Mouse (Mus musculus) small intestine, adult 2 months (tissue): ENCODE measurements around the gene Vdac2. TPM values are rescaled to one million over a fixed set of nuclear protein-coding genes. Genes with fewer than 3 reads are reported as not detected.

Experiments
- H3K27ac ChIP-seq: fragments of 200-500 bp; 2 replicates; pipeline ENCODE4 v1.5.1; 2012; ENCODE audit warnings: low read depth, low read length, control low read depth, inconsistent platforms; ENCODE audit not compliant: insufficient read depth
- H3K27me3 ChIP-seq: fragments of 200-500 bp; 2 replicates; pipeline ENCODE4 v1.6.1; 2012; ENCODE audit warnings: mild to moderate bottlenecking, moderate library complexity, low read length, inconsistent platforms; ENCODE audit not compliant: control insufficient read depth, insufficient read depth
- H3K36me3 ChIP-seq: fragments of 200-500 bp; 2 replicates; pipeline ENCODE4 v1.6.1; 2012; ENCODE audit warnings: mild to moderate bottlenecking, low read length, control low read depth, inconsistent platforms; ENCODE audit not compliant: control insufficient read depth, insufficient read depth
- H3K4me1 ChIP-seq: fragments of 200-500 bp; 2 replicates; pipeline ENCODE4 v1.6.1; 2012; ENCODE audit warnings: low read length, inconsistent platforms, mixed read lengths; ENCODE audit not compliant: control insufficient read depth, insufficient read depth, insufficient read length
- H3K4me3 ChIP-seq: fragments of 200-500 bp; 2 replicates; pipeline ENCODE4 v1.5.1; 2012; ENCODE audit warnings: low read depth, mild to moderate bottlenecking, control low read depth, inconsistent platforms, low read length, moderate library complexity
- CTCF ChIP-seq: fragments of 200-500 bp; IDR thresholded peaks from 2 replicates; pipeline ENCODE4 v1.5.1; 2012; ENCODE audit warnings: low read depth, mild to moderate bottlenecking, control low read depth, inconsistent platforms, low read length, moderate library complexity, mixed read lengths; ENCODE audit not compliant: insufficient replicate concordance, insufficient read length; ENCODE audit errors: extremely low read depth
- POLR2A ChIP-seq: fragments of 200-500 bp; IDR thresholded peaks from 2 replicates; pipeline ENCODE4 v1.6.1; 2012; ENCODE audit warnings: low read depth, mild to moderate bottlenecking, control low read depth, inconsistent platforms, low read length, moderate library complexity
- WGBS: fragments of 180-500 bp; shearing (Covaris S2); methylation state at CpG from one replicate; pipeline ENCODE4 v1.1.7; 2018; 5-methylcytosine and 5-hydroxymethylcytosine counted together
- polyA plus RNA-seq: library from polyadenylated mRNA; depleted of rRNA; stranded (reverse); fragments of >200 nt; gene quantifications from 2 replicates; pipeline ENCODE4 v1.2.3, GENCODE M21; 2012

Vdac2 gene
- polyA plus RNA-seq, 1 experiment = 371 TPM

DNA sequence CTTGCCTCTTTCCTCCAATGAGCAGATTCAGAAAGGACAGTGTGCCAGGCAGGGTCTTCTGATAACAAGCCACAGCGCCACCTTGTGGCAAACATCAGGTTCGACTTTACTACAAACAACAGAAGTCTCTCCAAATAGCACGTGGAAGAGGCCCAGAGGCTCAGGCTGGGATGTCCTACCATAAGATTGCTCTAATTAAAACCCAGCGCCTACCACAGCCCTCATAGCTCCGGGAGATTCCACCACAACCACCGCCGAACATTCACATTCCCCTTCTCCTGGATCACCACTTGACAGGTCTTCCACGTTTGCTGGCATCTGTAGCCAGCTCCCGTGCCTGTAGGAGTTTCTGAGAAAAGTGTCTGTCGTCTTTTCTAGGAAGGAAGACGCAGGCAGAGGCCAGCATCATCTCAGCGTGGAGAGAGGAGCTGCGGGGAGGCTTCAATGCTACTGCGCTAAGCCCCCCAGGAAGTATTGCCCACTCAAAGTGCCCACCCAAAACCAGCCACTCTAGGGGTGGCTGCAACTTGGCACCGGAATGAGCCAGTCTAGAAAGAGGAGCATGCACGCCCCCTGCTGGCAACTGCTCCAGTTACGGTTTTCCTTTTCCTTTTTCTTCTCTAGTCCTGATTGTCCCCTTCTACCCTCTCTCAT is 28.5 kb downstream of the Vdac2 start:
- Histone ChIP-seq H3K36me3 (no peaks in the 10 kb centered on the region), H3K27me3 (no peaks in the 10 kb centered on the region), H3K4me3 (peak overlapping the region; percentile 40), H3K4me1 (peaks cover 4% of the 10 kb centered on the region; the same call in 1 of the 2 replicates), H3K27ac (no peak overlapping the region)
- 8% methylated on average over 17 of the region's 17 CpGs for WGBS
- no peak; the same call in 1 of the 2 replicates for TF ChIP-seq POLR2A
- peak; percentile 67; the same call in 1 of the 2 replicates for TF ChIP-seq CTCF

DNA sequence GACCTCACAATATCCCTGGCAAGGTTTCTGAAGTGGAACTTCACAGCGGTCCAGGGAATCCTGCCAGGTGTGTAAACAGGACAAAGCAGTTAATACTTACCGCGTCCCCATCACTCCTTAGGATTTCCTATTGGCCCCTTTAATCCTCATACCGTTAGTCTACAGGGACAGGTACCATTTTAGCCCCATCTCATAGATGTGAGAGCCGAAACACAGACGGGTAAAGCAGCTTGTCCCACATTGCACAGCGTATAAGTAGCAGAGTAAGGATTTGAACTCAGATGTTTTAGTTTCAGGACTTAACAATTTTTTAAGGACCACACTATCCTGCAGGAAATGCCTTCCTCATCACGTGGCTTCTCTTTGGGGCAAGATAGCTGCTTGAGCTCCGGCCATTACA is 29.2 kb downstream of the Vdac2 start:
- WGBS = 46% methylated on average over 9 of the region's 9 CpGs
- Histone ChIP-seq H3K27ac (no peak overlapping the region), H3K27me3 (no peaks in the 10 kb centered on the region), H3K36me3 (no peaks in the 10 kb centered on the region), H3K4me1 (peaks cover 4% of the 10 kb centered on the region; the same call in 1 of the 2 replicates), H3K4me3 (no peak overlapping the region)
- TF ChIP-seq POLR2A = no peak
- TF ChIP-seq CTCF = no peak

DNA sequence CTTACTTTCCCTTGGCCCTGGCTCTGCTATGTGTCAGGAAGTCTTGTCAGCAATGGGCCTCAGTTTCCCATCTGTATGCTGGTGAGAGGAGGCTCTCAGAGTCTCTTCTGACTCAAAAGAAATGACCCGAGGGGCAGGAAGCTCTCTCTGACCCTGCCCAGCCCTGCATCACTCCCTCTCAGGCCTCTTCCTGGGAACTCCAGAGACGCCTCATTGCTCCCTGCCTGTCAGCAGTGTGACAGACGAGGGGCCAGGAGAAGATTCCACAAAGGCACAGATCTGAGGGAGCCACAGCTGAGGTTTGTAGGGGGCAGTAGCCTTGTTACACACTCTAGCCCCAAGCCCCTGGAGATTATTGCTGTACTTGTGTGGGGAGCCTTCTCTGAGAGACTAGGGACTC is 30.9 kb downstream of the Vdac2 start:
- no peak overlapping the region for H3K4me3 ChIP-seq
- no peaks in the 10 kb centered on the region for H3K27me3 ChIP-seq
- TF ChIP-seq CTCF = no peak
- TF ChIP-seq POLR2A = no peak
- WGBS = 89% methylated on average over 3 of the region's 3 CpGs
- H3K4me1 ChIP-seq = peaks cover 4% of the 10 kb centered on the region; the same call in 1 of the 2 replicates
- no peak overlapping the region for H3K27ac ChIP-seq
- H3K36me3 ChIP-seq = no peaks in the 10 kb centered on the region

- no peaks in the 10 kb centered on the region for H3K27me3 ChIP-seq
- no peak for TF ChIP-seq CTCF
- TF ChIP-seq POLR2A = no peak
- WGBS = 89% methylated on average over 14 of the region's 14 CpGs
- no peak overlapping the region for H3K27ac ChIP-seq
- no peak overlapping the region for H3K4me3 ChIP-seq
- no peaks in the 10 kb centered on the region for H3K36me3 ChIP-seq
- peaks cover 4% of the 10 kb centered on the region; the same call in 1 of the 2 replicates for H3K4me1 ChIP-seq
Observed at GRCm38 (mm10) chr14:21856886-21857285, 31.8 kb downstream of the Vdac2 start.

- no peak overlapping the region for H3K4me3 ChIP-seq
- TF ChIP-seq CTCF = no peak
- TF ChIP-seq POLR2A = no peak
- WGBS = 30% methylated on average over 7 of the region's 7 CpGs
- no peaks in the 10 kb centered on the region for H3K27me3 ChIP-seq
- H3K4me1 ChIP-seq = peaks cover 3% of the 10 kb centered on the region; the same call in 1 of the 2 replicates
- H3K27ac ChIP-seq = no peak overlapping the region
- no peaks in the 10 kb centered on the region for H3K36me3 ChIP-seq
Observed at GRCm38 (mm10) chr14:21866291-21866690, 41.3 kb downstream of the Vdac2 start.

DNA sequence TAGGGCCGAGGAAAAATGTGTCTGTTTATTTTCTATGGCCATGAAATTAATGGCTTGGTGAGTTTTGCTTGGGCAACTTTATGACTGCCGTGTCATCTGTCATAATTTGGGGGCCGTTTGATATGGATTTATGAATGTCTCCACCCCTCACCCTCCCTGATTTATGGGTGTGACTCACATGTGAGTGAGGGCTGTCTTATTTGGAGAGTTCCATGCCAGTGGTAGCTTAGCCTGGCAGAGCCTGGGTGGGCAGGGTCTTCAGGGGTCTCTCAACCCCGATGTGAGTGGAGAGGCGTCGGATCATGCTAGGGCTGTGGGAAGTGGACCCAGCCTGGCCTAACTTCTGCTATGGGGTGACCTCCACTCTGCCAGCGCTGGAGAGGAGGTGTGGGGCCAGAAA is 41.8 kb downstream of the Vdac2 start:
- Histone ChIP-seq H3K27ac (no peak overlapping the region), H3K36me3 (no peaks in the 10 kb centered on the region), H3K4me3 (no peak overlapping the region), H3K4me1 (peaks cover 3% of the 10 kb centered on the region; the same call in 1 of the 2 replicates), H3K27me3 (no peaks in the 10 kb centered on the region)
- 55% methylated on average over 7 of the region's 7 CpGs for WGBS
- TF ChIP-seq POLR2A = no peak

GRCm38 (mm10) chr14:21890430-21890829 is 65.4 kb downstream of the Vdac2 start:
- no peak overlapping the region for H3K27ac ChIP-seq
- no peaks in the 10 kb centered on the region for H3K36me3 ChIP-seq
- H3K4me3 ChIP-seq = no peak overlapping the region
- no peaks in the 10 kb centered on the region for H3K4me1 ChIP-seq
- 69% methylated on average over 2 of the region's 2 CpGs for WGBS
- TF ChIP-seq CTCF (no peak), POLR2A (no peak)
- H3K27me3 ChIP-seq = no peaks in the 10 kb centered on the region
